Mouse (Mus musculus): ENCODE results near the gene Vill.
A peak's percentile ranks its signal among the peaks of the same experiment; 100 is the strongest.

Gene Vill

GRCm38 (mm10) chr9:119080040-119080675, 27.6 kb downstream of the Vill start:
- no peak for DNase-seq (ENCODE audit: low spot score in 2 of 2)

GRCm38 (mm10) chr9:119082039-119082438, 29.5 kb downstream of the Vill start:
- DNase-seq (ENCODE audit: low spot score in 2 of 2) = no peak

- DNase-seq (ENCODE audit: low spot score in 2 of 2) = no peak
Measured at GRCm38 (mm10) chr9:119082656-119083430, 30.3 kb downstream of the Vill start.

- no peak for DNase-seq (ENCODE audit: low spot score in 2 of 2)
Measured at GRCm38 (mm10) chr9:119083966-119084365, 31.4 kb downstream of the Vill start.

GRCm38 (mm10) chr9:119086451-119086850, 33.9 kb downstream of the Vill start:
- no peak for DNase-seq (ENCODE audit: low spot score in 2 of 2)

GRCm38 (mm10) chr9:119087309-119087708, 34.7 kb downstream of the Vill start:
- DNase-seq (ENCODE audit: low spot score in 2 of 2) = no peak

GRCm38 (mm10) chr9:119088148-119088801, 35.7 kb downstream of the Vill start:
- peak; percentile 78 to 83 for DNase-seq (ENCODE audit: low spot score in 2 of 2)

- no peak for DNase-seq (ENCODE audit: low spot score in 2 of 2)
Measured at GRCm38 (mm10) chr9:119089437-119089836, 36.9 kb downstream of the Vill start.

- no peak for DNase-seq (ENCODE audit: low spot score in 2 of 2)
Measured at GRCm38 (mm10) chr9:119090462-119090861, 37.9 kb downstream of the Vill start.

- no peak for DNase-seq (ENCODE audit: low spot score in 2 of 2)
Measured at GRCm38 (mm10) chr9:119091581-119092310, 39.2 kb downstream of the Vill start.

GRCm38 (mm10) chr9:119092473-119093418, 40.2 kb downstream of the Vill start:
- no peak for DNase-seq (ENCODE audit: low spot score in 2 of 2)

GRCm38 (mm10) chr9:119093419-119094295, 41.1 kb downstream of the Vill start, which contains the start of gene Plcd1:
Gene Plcd1 (minus strand): TSS chr9:119093502.
- peak; percentile 93 to 94 for DNase-seq (ENCODE audit: low spot score in 2 of 2)

- DNase-seq (ENCODE audit: low spot score in 2 of 2) = no peak
Measured at GRCm38 (mm10) chr9:119094462-119095109, 42.0 kb downstream of the Vill start.

GRCm38 (mm10) chr9:119100177-119100898, 47.8 kb downstream of the Vill start:
- peak; percentile 45 to 50 for DNase-seq (ENCODE audit: low spot score in 2 of 2)

GRCm38 (mm10) chr9:119101992-119102782, 49.6 kb downstream of the Vill start, which contains the start of gene Dlec1:
Gene Dlec1 (plus strand): TSS chr9:119102478.
- peak; percentile 86 to 91 for DNase-seq (ENCODE audit: low spot score in 2 of 2)

- DNase-seq (ENCODE audit: low spot score in 2 of 2) = no peak
Measured at GRCm38 (mm10) chr9:119102783-119103113, 50.2 kb downstream of the Vill start.

GRCm38 (mm10) chr9:119107566-119107965, 55.0 kb downstream of the Vill start:
- DNase-seq (ENCODE audit: low spot score in 2 of 2) = peak; percentile 46 to 55

Data from right cerebral cortex, postnatal 10 days (tissue).